Mouse (Mus musculus) embryo, embryonic 10.5 days (tissue): Measurements from ENCODE around the gene Pear1.

ENCODE experiments used
- DNase-seq: peaks from one replicate; pipeline ENCODE4 v3.0.0-alpha.2; 2015; ENCODE audit warnings: low spot score

Gene Pear1

GRCm38 (mm10) chr3:87809322-87809962 lies 14.7 kb downstream of the Pear1 start:
- peak; percentile 51 for DNase-seq

GRCm38 (mm10) chr3:87804038-87804677 lies 19.9 kb downstream of the Pear1 start:
- DNase-seq, result no peak

- DNase-seq, result no peak
Observed at GRCm38 (mm10) chr3:87801681-87802080, 22.4 kb downstream of the Pear1 start.

GRCm38 (mm10) chr3:87796736-87797334 lies 27.3 kb downstream of the Pear1 start, which contains the start of gene Insrr:
TSS of gene Insrr (plus strand) at chr3:87796951.
- DNase-seq, result peak; percentile 61

GRCm38 (mm10) chr3:87795336-87796277 lies 28.5 kb downstream of the Pear1 start:
- peak; percentile 88 for DNase-seq

GRCm38 (mm10) chr3:87794922-87795325 lies 29.2 kb downstream of the Pear1 start, which contains the start of gene Ntrk1:
TSS of gene Ntrk1 (minus strand) at chr3:87795162.
- no peak for DNase-seq

GRCm38 (mm10) chr3:87789768-87790167 lies 34.3 kb downstream of the Pear1 start:
- DNase-seq, result no peak

- no peak for DNase-seq
Observed at GRCm38 (mm10) chr3:87789248-87789647, 34.9 kb downstream of the Pear1 start.

GRCm38 (mm10) chr3:87785626-87786214 lies 38.4 kb downstream of the Pear1 start:
- DNase-seq, result no peak

- no peak for DNase-seq
Observed at GRCm38 (mm10) chr3:87785156-87785555, 39.0 kb downstream of the Pear1 start.

GRCm38 (mm10) chr3:87783282-87784023 lies 40.7 kb downstream of the Pear1 start:
- no peak for DNase-seq

- DNase-seq, result no peak
Observed at GRCm38 (mm10) chr3:87779086-87779485, 45.0 kb downstream of the Pear1 start.

- DNase-seq, result no peak
Observed at GRCm38 (mm10) chr3:87778283-87778682, 45.8 kb downstream of the Pear1 start.

- DNase-seq, result no peak
Observed at GRCm38 (mm10) chr3:87771088-87771487, 53.0 kb downstream of the Pear1 start.

- DNase-seq, result peak; percentile 87
Observed at GRCm38 (mm10) chr3:87770280-87770679, 53.8 kb downstream of the Pear1 start.

GRCm38 (mm10) chr3:87769506-87769905 lies 54.6 kb downstream of the Pear1 start:
- no peak for DNase-seq

GRCm38 (mm10) chr3:87768844-87769243 lies 55.3 kb downstream of the Pear1 start:
- DNase-seq, result peak; percentile 83

- no peak for DNase-seq
Observed at GRCm38 (mm10) chr3:87768431-87768830, 55.7 kb downstream of the Pear1 start.

- DNase-seq, result no peak
Observed at GRCm38 (mm10) chr3:87767764-87768163, 56.3 kb downstream of the Pear1 start.

- no peak for DNase-seq
Observed at GRCm38 (mm10) chr3:87766284-87766667, 57.8 kb downstream of the Pear1 start.
